ENCODE assay signal across 15 mouse cellular contexts in the genomic region with DNA sequence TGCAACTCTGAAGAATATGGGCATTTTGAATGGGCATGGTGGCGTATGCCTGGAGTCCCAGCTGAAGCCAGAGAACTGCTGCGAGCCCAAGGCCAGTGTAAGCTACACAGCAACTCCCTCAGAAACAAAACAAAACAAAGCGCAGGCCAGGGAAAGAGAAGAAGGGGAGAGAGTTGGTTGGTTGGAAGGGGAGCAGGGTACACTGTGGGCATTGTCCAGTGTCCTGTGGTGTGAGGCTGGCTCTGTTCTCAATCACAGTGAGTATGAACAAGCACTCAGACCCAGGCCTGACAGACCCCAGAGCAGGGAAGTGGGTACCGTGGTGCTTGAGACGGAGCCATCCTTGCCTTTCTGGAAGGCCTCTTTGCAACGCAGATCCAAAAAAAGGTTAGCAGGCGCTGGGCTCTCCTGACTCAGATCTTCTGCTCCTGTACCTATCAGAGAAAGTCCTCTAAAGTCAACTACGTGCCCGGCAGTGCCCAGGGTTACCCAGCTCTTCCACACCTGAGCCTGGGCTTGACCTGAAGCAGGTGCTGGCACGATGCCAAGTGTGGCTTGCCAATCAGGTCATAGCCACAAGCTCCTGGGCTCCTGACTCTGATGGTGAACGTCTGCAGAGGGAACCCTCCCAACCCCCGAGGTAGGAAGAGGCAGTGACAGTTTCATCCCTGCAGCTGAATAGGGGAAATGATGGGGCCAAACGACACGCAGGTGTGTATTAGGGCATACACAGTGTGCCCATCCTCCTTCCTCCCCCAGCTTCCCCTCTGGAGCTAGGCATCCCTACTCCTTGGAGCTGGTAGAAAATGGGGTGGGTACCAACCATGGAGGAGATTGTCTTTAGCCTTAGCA. TPM values are rescaled to one million over a fixed set of nuclear protein-coding genes. Genes with fewer than 3 reads are reported as not detected.
DNase-seq lines count a peak whose midpoint lies in the region; ATAC-seq lines count a peak whose summit lies in the region.
"Had no signal": no experiment of that assay in that cellular context is flagged by ENCODE, and none has a peak within 500 bp of the region (broad histone marks: within the 10 kb centered on the region; RNA-seq: fewer than 3 reads in every experiment).

No protein-coding gene starts in this region.

- no peak overlapping the region for H3K4me2 ChIP-seq in kidney, embryonic 15.5 days
- H3K4me2 ChIP-seq in heart, embryonic 11.5 days = no peak overlapping the region
- H3K4me2 ChIP-seq: embryonic facial prominence, embryonic 12.5 days; liver, embryonic 15.5 days had no signal

- no peak overlapping the region for H3K27ac ChIP-seq in kidney, embryonic 15.5 days
- H3K27ac ChIP-seq in heart, embryonic 11.5 days (ENCODE audit: low read depth, low read length) = no peak overlapping the region
- H3K27ac ChIP-seq: embryonic facial prominence, embryonic 12.5 days; liver, embryonic 15.5 days had no signal

- ATAC-seq in cerebellum, adult (ENCODE audit: insufficient number of reproducible peaks, low FRiP score, low TSS enrichment) = no peak
- ATAC-seq in kidney, embryonic 15.5 days (replicated peaks; ENCODE audit: low FRiP score) = no peak
- ATAC-seq in heart, embryonic 11.5 days (replicated peaks; ENCODE audit: insufficient number of reproducible peaks, low FRiP score, low TSS enrichment) = no peak
- ATAC-seq: forebrain, embryonic 14.5 days; hindbrain, embryonic 16.5 days had no signal

- WGBS in kidney, embryonic 15.5 days = 84% methylated on average over 14 of the region's 14 CpGs
- 80% methylated on average over 14 of the region's 14 CpGs for WGBS in heart, embryonic 11.5 days (ENCODE audit: insufficient replicate concordance)

- DNase-seq in cerebellum, adult 11 months = peak; percentile 57
- peak; percentile 59 for DNase-seq in kidney, postnatal 10 days
- peak; percentile 19 for DNase-seq in thymus, postnatal 14 days
- DNase-seq in thymus, postnatal 36 days = no peak
- DNase-seq in embryo, embryonic 10.5 days (ENCODE audit: low spot score) = no peak
- DNase-seq: adrenal gland, adult 8-10 months; kidney, postnatal 4 days; right cerebral cortex, postnatal 4 days had no signal

- no peak overlapping the region for H3K9ac ChIP-seq in kidney, embryonic 15.5 days
- H3K9ac ChIP-seq in heart, embryonic 11.5 days (ENCODE audit: low read depth, low read length) = no peak overlapping the region
- H3K9ac ChIP-seq: embryonic facial prominence, embryonic 12.5 days; liver, embryonic 15.5 days had no signal

- peaks cover 33% of the 10 kb centered on the region for H3K4me1 ChIP-seq in kidney, embryonic 15.5 days
- H3K4me1 ChIP-seq in heart, embryonic 11.5 days (ENCODE audit: control insufficient read depth, insufficient read depth, low read length) = peaks cover 6% of the 10 kb centered on the region; the same call in 1 of the 2 replicates

- no peaks in the 10 kb centered on the region for H3K9me3 ChIP-seq in kidney, embryonic 15.5 days (replicated peaks)
- peaks cover 2% of the 10 kb centered on the region; the same call in 1 of the 2 replicates for H3K9me3 ChIP-seq in heart, embryonic 11.5 days (replicated peaks; ENCODE audit: control insufficient read depth, low read length)
- H3K9me3 ChIP-seq: embryonic facial prominence, embryonic 12.5 days; liver, embryonic 15.5 days had no signal

- H3K4me3 ChIP-seq in kidney, embryonic 15.5 days (replicated peaks) = no peak overlapping the region
- no peak overlapping the region for H3K4me3 ChIP-seq in heart, embryonic 11.5 days (ENCODE audit: low read depth, low read length)
- H3K4me3 ChIP-seq: embryonic facial prominence, embryonic 12.5 days; liver, embryonic 15.5 days had no signal

- no peaks in the 10 kb centered on the region for H3K27me3 ChIP-seq in kidney, embryonic 15.5 days
- peaks cover 88% of the 10 kb centered on the region for H3K27me3 ChIP-seq in heart, embryonic 11.5 days (ENCODE audit: control insufficient read depth, insufficient read depth, low read length)
- H3K27me3 ChIP-seq: embryonic facial prominence, embryonic 12.5 days; liver, embryonic 15.5 days had no signal

- H3K36me3 ChIP-seq in kidney, embryonic 15.5 days = no peaks in the 10 kb centered on the region
- H3K36me3 ChIP-seq in heart, embryonic 11.5 days (ENCODE audit: control insufficient read depth, insufficient read depth, low read length) = no peaks in the 10 kb centered on the region
- H3K36me3 ChIP-seq: embryonic facial prominence, embryonic 12.5 days; liver, embryonic 15.5 days had no signal

RNA-seq across cellular contexts. Expression of a gene that starts 59.3 kb away (rescaled TPM):
- 14.4 and 14.5 TPM in 2 replicates for polyA plus RNA-seq in kidney, embryonic 15.5 days (2015; fragmentation: Nextera tagmentation; extraction: Ambion mirVana)
- polyA plus RNA-seq in heart, embryonic 11.5 days (2014; fragmentation: Nextera tagmentation; extraction: Ambion mirVana) = 4.8 and 5.2 TPM in 2 replicates

Comparison
In these comparisons a context has a peak if more than half of its experiments do, and no peak if none do; other contexts are left out.
1. DNase-seq: peak in cerebellum, adult 11 months (single experiment), kidney, postnatal 10 days (single experiment) and thymus, postnatal 14 days (single experiment); none in thymus, postnatal 36 days (0 of 2) and embryo, embryonic 10.5 days (single experiment).